Mouse (Mus musculus): ENCODE results near the gene Slc51b. TPM values are rescaled to one million over a fixed set of nuclear protein-coding genes. Genes with fewer than 3 reads are reported as not detected.

Gene Slc51b
- polyA plus RNA-seq, 1 experiment: not detected

- peak; percentile 70 to 79 for DNase-seq (ENCODE audit: extremely low spot score in 1 of 2, low spot score in 1 of 2)
Observed at GRCm38 (mm10) chr9:65375163-65375934, 47.4 kb downstream of the Slc51b start.

- no peak for DNase-seq (ENCODE audit: extremely low spot score in 1 of 2, low spot score in 1 of 2)
Observed at GRCm38 (mm10) chr9:65374468-65375162, 48.1 kb downstream of the Slc51b start.

DNA sequence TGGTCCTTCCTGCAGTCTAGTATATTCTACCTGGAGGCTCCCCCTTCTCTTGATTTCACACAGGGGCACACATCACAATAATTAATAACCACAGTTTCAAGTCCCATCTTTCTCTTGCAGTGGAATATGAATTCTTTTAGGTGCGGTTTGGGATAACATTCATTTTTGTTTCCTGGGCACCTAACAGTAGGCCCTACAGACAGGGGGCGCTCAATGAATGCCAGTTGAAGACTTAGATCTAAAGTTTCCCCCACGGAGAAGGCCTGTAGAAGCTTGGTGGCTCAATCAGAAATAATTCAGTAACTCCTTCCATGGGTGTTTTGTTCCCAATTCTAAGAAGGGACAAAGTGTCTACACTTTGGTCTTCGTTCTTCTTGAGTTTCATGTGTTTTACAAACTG, 50.3 kb downstream of the Slc51b start:
- DNase-seq (ENCODE audit: extremely low spot score in 1 of 2, low spot score in 1 of 2): peak in 1 of 2 experiments; percentile 63

- DNase-seq (ENCODE audit: extremely low spot score in 1 of 2, low spot score in 1 of 2): no peak
Observed at GRCm38 (mm10) chr9:65371756-65372155, 51.0 kb downstream of the Slc51b start.

GRCm38 (mm10) chr9:65365721-65366120, 57.0 kb downstream of the Slc51b start:
- no peak for DNase-seq (ENCODE audit: extremely low spot score in 1 of 2, low spot score in 1 of 2)

GRCm38 (mm10) chr9:65363684-65364083, 59.1 kb downstream of the Slc51b start:
- DNase-seq (ENCODE audit: extremely low spot score in 1 of 2, low spot score in 1 of 2): no peak

Other genes with a start within 250 kb of the Slc51b start
- gene Parp16, start 227.6 kb downstream of the Slc51b start, polyA plus RNA-seq (2012; rRNA removed): 3.9 TPM in 2 replicates
- gene Cilp, start 157.8 kb downstream of the Slc51b start, polyA plus RNA-seq (2012; rRNA removed): 0.08 TPM in 2 replicates
- 19.1 and 22.2 TPM in 2 replicates for gene Clpx, start 128.7 kb downstream of the Slc51b start, polyA plus RNA-seq (2012; rRNA removed)
- gene Pdcd7, start 76.9 kb downstream of the Slc51b start, polyA plus RNA-seq (2012; rRNA removed): 16.8 and 16.9 TPM in 2 replicates
- 4.6 and 4.9 TPM in 2 replicates for gene Ubap1l, start 61.9 kb downstream of the Slc51b start, polyA plus RNA-seq (2012; rRNA removed)
- 0.17 and 0.34 TPM in 2 replicates for gene Kbtbd13, start 31.3 kb downstream of the Slc51b start, polyA plus RNA-seq (2012; rRNA removed)
- 6.9 and 7.4 TPM in 2 replicates for gene Rasl12, start 24.4 kb downstream of the Slc51b start, polyA plus RNA-seq (2012; rRNA removed)
- gene Mtfmt, start 12.8 kb upstream of the Slc51b start, polyA plus RNA-seq (2012; rRNA removed): 19.7 and 20.1 TPM in 2 replicates
- 26.9 and 28.9 TPM in 2 replicates for gene Spg21, start 38.0 kb upstream of the Slc51b start, polyA plus RNA-seq (2012; rRNA removed)
- gene Ankdd1a, start 97.2 kb upstream of the Slc51b start, polyA plus RNA-seq (2012; rRNA removed): 2.3 and 2.4 TPM in 2 replicates
- gene Plekho2, start 157.1 kb upstream of the Slc51b start, polyA plus RNA-seq (2012; rRNA removed): 17.0 and 17.9 TPM in 2 replicates
- gene Pif1, start 164.2 kb upstream of the Slc51b start, polyA plus RNA-seq (2012; rRNA removed): 0.24 and 0.36 TPM in 2 replicates
- 7.5 and 8.3 TPM in 2 replicates for gene Rbpms2, start 206.7 kb upstream of the Slc51b start, polyA plus RNA-seq (2012; rRNA removed)
- 220 and 229 TPM in 2 replicates for gene Oaz2, start 245.0 kb upstream of the Slc51b start, polyA plus RNA-seq (2012; rRNA removed)